Mouse (Mus musculus): ENCODE measurements around the gene Fignl1.
A peak's percentile ranks its signal among the peaks of the same experiment; 100 is the strongest.

Gene Fignl1

DNA sequence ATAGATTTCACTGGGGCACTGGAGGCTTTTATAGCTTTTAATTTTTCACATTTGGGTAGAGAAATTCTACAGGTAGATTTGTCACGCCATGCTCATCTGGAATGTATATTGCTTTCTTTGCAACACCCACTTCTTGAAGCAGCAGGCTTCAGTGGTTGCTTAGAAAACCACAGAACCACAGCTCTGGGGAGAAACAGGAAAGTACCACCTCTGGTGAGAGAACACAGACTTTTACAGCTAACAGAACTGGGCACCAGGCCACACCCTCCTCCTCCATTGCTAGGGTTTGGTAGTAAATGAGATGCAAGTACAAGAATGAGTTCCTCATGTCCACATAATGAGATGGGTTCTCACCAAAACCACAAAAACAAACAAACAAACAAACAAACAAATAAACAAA is 42.7 kb downstream of the Fignl1 start:
- DNase-seq (ENCODE audit: low spot score in 2 of 2), result no peak

DNA sequence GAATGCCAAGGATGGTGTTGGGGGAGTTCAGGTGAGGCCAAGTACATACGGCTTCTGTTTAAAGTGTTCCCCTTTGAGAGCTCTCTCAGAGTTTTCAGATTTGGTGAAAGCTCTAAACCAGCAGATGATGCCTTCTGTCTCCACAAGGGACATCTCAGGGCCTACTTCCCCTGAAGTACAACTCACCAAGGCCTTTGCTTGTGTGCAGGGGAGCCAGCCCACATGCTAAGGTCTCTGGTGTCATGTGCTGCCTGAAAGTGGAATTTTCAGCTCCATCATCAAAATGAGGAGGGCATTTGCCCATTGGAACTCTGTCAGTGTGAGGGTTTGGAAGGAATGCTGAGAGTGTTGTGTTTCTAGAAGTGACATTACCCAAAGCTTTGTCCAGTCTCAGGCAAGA is 43.3 kb downstream of the Fignl1 start:
- DNase-seq (ENCODE audit: low spot score in 2 of 2), result no peak

DNA sequence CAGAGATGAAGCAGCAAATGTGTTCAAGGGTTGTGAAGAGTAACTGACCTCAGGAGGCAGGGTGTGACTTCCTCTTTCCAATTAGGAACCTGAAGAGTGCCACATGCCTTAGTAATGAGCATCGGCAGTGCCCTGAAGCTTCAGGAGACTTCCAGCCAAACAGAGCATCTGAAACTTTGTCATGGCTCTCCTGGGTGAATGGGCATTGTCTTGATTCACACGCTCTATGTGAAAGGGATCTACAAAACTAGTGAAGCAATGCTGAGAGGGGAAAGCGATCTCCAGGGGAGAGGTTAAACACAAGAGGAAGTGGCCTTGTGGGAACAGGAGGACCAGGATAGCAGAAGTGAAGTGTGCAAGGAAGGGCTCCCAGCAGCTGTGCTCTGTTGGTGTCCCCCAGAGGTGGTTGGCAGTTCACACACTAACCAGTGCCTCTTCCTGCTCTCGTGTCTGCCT is 45.5 kb downstream of the Fignl1 start:
- DNase-seq (ENCODE audit: low spot score in 2 of 2), result no peak

DNA sequence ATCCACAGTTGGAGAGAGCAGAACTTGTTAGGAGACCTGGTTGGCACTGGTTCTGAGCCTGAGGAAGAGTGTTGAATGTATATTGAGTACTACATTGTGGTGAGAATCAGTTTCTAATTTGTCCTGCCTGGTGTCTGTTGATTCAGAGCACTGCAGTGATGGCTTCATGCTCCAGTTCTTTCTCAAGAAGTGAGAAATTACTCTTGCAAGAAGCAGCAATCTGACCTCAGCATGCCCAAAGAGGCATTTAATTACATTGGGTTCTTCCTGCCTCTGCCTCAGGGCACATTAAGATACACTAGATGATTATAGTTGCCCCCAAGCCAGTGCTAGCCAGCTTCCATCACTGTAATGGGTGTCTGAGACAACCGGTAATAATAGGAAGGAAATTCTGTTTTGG is 49.9 kb downstream of the Fignl1 start:
- no peak for DNase-seq (ENCODE audit: low spot score in 2 of 2)

DNA sequence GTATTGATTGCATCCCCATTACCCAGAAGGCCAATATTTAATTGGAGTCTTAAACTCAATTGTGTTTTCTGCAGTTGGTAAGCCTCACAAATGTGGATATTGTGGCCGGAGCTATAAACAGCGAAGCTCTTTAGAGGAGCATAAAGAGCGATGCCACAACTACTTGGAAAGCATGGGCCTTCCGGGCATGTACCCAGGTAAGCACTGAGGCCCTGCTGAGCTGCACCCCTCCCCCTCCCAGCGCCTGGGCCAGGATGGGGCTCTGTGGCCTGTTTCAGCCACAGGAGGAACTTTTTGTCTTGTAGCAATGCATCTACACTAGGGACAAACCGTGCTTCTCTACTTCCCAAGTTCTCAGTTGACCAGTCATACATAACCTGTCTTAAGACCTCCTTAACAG is 50.6 kb downstream of the Fignl1 start:
- no peak for DNase-seq (ENCODE audit: low spot score in 2 of 2)

DNA sequence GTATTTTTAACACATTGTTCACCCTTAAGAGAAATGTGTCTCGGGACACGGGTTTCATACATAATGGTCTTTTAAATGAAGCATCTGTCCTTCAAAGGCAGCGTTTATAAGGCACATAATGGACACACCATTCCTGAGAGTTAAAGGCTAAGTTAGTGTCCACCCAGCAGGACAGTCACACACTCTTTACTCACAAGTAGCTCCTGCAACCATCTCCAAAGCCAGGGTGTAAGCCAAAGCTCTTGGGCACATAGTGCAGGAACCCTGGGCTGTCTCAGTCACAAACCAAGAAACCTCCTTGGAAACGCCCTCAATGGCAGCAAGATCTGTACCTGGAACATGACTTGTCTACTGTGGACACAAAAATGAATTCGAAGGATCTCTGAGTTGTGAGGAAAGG is 55.9 kb downstream of the Fignl1 start:
- no peak for DNase-seq (ENCODE audit: low spot score in 2 of 2)

DNA sequence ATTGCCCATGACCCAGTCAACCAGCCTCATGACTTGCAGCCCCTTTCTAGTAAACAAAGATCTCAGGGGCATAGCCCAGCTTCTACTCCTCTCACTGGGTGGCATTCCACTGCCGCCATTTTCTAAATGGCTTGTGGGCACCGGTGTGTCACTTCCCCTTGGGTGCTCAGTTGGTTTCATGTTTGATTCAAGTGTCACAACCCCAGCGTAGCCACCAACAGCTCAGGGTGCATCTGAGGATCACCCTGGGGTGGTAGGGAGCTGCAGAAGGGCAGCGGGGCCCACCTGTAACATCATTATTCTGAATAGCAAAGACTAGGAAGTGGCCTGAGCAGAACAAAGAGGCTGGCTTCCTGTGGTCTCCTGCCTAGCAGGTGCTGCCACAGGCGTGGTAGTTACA is 57.7 kb downstream of the Fignl1 start:
- no peak for DNase-seq (ENCODE audit: low spot score in 2 of 2)

DNA sequence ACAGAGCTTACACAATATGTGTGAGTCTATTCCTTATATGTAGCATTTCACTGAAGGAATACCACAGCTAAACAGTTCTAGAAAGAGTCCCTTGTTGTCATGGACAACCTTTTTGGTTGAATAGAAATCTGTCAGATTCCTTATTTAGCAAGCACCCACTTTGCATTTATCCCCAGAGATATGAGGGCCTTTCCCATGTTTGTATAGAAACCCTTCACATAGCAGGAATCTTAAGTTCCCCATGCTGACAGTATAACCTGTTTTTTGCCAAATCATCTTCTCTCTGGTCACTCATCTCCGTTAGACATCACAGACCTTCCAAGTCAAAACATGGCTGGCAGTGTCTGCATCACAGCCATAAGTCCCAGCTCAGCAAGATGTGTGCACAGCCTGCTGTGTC is 64.5 kb downstream of the Fignl1 start:
- no peak for DNase-seq (ENCODE audit: low spot score in 2 of 2)

DNA sequence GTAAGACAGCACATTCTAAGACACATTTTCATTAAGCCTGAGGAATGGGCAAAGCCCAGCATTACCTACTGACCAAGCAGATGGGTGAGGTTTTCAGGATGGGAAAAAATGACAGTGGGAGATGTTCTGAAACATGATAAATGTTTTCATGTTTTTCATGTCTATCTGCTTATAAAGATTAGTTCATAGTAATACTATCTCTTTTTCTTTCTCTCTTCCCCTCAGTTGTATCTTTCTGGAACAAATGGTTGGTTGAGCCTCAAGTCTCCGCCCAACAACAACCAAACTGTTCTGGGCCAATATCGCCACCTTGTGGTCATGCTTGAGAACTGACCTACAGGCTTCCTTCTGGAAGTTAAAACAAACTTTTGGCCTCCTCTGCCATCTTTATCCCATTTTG is 66.1 kb downstream of the Fignl1 start:
- peak in 1 of 2 experiments; percentile 28 for DNase-seq (ENCODE audit: low spot score in 2 of 2)

DNA sequence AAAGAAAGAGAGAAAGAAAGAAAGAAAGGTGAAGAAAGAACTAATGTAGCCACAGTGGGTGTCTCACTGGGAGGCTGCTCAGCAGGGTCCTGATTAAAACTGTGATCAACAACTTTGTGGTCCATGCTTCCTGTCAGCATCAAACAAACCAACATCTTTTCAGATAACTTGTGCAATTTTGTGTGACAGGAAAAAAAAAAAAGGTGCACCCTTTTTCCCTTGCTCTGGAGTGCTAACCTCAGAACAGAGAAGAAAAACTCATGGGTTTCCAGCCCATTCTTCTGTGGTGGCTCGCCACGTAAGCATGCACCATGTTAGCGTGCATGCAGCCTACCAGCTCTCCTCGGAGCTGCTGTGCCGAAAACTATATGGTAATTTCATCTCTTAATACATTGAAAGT is 67.2 kb downstream of the Fignl1 start:
- no peak for DNase-seq (ENCODE audit: low spot score in 2 of 2)

DNA sequence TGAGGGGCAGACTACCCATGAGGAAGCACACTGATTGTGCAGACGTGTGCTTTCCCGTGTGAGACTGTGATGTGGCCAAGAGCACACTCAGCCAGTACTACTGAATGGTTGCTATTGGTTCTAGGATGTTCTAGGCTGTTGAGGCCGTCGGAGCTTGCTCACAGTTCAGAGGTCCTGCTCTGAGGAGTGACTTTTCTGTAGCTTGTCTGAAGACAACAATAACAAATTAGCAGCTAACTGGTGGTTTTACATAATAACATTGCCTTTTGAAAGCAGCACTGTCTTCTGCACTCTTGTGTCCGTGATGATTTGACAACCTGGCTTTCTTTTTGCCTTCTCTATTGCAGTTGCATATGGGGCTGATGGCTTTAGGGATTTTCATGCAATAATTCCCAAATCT is 68.2 kb downstream of the Fignl1 start:
- DNase-seq (ENCODE audit: low spot score in 2 of 2), result no peak

DNA sequence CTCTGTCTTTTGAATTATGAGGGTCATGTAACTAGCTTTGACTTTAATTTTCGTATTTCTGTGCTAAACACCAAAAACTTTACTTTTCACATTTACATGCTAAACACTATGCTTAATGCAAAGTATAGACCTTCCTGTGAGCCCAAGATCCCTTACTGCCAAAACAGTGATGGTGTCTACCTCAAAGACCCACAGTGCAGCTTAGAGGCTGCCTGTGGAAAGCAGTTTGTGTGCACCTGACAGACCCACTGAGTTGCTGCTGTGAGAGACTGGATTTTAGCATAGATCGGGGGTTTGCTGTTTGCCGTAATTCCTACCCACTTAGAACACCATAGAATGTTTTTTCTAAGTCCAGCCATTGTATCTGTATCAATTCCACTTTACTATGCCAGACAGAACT is 69.7 kb downstream of the Fignl1 start:
- no peak for DNase-seq (ENCODE audit: low spot score in 2 of 2)

DNA sequence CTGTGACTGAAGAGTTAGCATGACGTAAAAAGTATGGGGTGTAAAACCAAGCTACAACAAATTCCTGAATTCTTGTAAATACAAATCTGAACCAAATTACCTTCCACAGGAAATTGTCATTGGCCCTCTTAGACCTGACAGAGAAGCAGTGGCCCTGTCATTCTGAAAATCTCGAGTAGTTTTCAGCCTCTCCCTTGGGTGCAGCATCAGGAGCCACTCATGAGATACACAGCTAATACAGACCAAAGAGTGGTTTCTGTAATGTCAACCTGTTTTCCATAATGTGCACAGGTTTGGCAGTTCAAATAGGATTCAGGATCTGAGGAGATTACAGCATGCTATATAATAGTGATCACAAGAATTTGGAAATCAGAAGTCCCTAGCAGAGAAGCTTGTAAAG is 71.2 kb downstream of the Fignl1 start:
- no peak for DNase-seq (ENCODE audit: low spot score in 2 of 2)

Data from right cerebral cortex, postnatal 10 days (tissue).